8 mouse cellular contexts compared by ENCODE assay signal in the genomic region with DNA sequence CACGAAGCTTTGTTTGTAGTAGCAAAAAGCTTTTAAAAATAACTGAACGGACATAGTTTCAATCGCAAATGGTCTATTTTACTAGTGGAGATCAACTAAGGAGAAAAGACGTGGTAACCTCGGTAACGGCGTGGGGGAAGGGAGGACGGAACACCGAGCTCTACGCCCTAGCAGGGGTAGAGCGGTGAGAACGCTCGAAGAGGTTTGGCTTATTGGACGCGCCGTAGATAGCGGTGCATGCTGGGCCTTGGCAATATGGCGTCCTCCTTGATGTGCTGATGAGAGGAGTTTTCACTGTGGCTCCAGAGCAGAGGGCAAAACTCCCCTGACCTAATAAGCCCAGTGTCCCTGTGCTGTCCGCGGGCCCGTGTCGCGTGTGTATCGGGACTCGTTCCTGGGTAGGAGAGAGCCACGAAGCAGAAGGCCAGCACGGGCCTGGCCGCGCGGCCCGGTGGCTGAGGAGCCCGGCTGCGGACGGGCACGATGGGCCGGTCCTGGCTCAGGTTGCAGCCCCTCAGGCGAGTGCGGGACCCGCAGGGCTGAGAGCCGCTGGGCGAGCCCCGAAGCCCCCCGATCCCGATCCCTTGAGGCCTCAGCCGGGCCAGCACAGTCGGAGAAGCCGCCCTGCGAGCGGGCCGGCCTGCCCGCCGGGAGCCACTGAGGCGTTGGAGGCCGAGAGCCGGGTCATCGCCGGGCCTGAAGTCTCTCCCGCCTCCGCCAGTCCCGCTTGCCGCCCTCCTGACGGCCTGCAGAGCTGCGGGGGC. TPM values are rescaled to one million over a fixed set of nuclear protein-coding genes. Genes with fewer than 3 reads are reported as not detected.
A peak's percentile ranks its signal among the peaks of the same experiment; 100 is the strongest.
DNase-seq lines count a peak whose midpoint lies in the region; ATAC-seq lines count a peak whose summit lies in the region.

A gene (plus strand): TSS at position 143 of the 764 bp plus-strand sequence.

- intact Hi-C loops in gastrocnemius, postnatal 14 days (cut with DNase I; ENCODE audit: low total_unique reads) = no loop called here
- intact Hi-C loops in left cerebral cortex, postnatal 10 days (cut with DNase I) = no loop called here

- DNase-seq in adrenal gland, adult (ENCODE audit: inconsistent age in 2 of 2, low spot score in 1 of 2) = peak; percentile 97 to 100
- peak; percentile 99 for DNase-seq in embryo, embryonic 10.5 days (ENCODE audit: low spot score)
- peak; percentile 96 for DNase-seq in gastrocnemius, postnatal 14 days
- DNase-seq in left cerebral cortex, postnatal 10 days (ENCODE audit: extremely low spot score in 1 of 2, low spot score in 2 of 2) = peak; percentile 97 to 98
- DNase-seq in right cerebral cortex, postnatal 25 days = peak; percentile 96
- peak; percentile 94 to 97 for DNase-seq in urinary bladder, postnatal 4 days (ENCODE audit: low spot score in 2 of 2)

- peak; percentile 98 for ATAC-seq in inflammation-experienced regulatory T-cells, adult 6 months
- ATAC-seq in megakaryocyte-erythroid progenitor cell, adult 5-6 weeks (replicated peaks; ENCODE audit: low FRiP score, low TSS enrichment, poor library complexity, severe bottlenecking) = peak; percentile 98

RNA-seq across cellular contexts. Expression of the gene that starts here (rescaled TPM):
- total RNA-seq in gastrocnemius, postnatal 14 days (2021) = 10 to 100 TPM; 25.7 to 26.9 TPM
- polyA plus RNA-seq in inflammation-experienced regulatory T-cells, adult 6 months (2017; shearing (Covaris generic)) = 10 to 100 TPM; 10.3 to 15.9 (median 10.5) TPM
- total RNA-seq in left cerebral cortex, postnatal 10 days (2021) = 10 to 100 TPM; 51.5 to 53.9 TPM
- total RNA-seq in megakaryocyte-erythroid progenitor cell, adult 5-6 weeks (2014; fragmentation: Nextera tagmentation) = 29.6 and 36.1 TPM in 2 replicates
- 10.2 and 15.8 TPM in 2 replicates for total RNA-seq in megakaryocyte-erythroid progenitor cell, adult 5-6 weeks (2017)

Comparison
In these comparisons a context has a peak if more than half of its experiments do, and no peak if none do; other contexts are left out.
1. Peak in every context shown above with its lines: DNase-seq and ATAC-seq.